Mouse (Mus musculus) CD4-positive helper T cell, adult 2 months (primary cell): ENCODE results near the gene Chchd6.

ENCODE experiments used
- DNase-seq: peaks from one replicate; pipeline ENCODE4 v3.0.0-alpha.2; 2012; ENCODE audit warnings: low read depth, missing footprints, low spot score

Gene Chchd6

DNA sequence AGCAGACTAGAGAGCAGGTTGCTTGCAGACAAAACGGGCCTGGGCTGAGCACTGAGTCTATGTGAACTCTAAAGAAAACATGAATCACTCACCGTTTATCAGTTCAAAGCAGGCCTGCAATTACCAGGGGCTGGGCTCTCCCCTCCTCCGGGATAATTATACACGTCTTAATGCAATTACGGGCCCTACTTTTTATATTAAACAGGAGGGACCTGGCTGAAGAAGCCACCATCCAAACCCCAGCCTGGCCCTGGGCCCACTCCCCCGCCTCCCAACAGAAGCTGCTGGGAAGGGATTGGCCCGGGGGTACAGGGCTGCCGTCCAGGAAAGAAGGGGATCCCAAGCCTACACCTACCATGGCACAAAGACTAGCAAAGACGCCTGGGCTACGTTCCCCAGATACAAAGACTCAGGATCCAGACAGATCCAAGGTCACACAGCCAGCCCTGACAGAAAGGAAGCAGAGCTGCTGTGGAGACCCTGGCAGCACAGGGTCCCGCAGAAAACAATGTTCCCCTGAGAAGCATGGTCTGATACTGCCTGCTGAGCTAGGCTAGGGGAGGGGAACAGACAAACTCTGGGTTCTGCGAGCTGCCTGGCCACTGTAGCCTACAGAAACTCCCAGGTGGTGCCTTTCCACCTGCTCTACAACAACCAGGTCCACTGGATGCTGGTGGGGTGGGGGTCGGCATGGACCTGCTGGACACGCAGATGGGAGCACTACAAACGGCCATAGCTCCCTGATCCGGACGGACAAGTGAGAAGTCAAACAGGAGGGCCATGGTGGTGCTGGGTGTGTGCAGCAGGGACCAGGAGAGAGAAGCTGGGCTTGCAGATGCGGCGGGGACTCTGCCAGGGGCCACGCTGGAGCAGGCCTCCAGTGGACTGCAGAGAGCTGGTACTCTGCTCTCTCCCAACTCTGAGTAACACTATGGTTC lies 235.4 kb downstream of the Chchd6 start:
- no peak for DNase-seq

DNA sequence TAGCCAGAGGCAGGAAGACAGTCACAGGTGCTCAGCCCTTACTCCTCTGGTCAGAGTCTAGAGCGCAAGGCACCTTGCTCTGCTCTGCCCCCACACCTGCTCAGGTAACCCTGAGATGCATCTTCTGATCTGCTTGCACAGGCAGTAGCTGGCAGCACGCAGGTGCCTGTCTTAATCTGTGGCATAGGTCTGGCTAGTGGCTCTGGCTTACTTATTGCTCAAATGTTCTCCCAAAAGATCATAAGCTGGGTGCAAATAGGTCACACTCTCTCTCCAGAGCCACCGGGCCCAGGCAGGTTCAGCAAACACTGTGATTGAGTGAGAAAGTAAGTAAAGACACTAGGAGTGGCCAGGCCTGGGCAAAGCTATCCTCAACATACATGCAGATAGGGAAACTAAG lies 236.3 kb downstream of the Chchd6 start:
- DNase-seq: no peak

DNA sequence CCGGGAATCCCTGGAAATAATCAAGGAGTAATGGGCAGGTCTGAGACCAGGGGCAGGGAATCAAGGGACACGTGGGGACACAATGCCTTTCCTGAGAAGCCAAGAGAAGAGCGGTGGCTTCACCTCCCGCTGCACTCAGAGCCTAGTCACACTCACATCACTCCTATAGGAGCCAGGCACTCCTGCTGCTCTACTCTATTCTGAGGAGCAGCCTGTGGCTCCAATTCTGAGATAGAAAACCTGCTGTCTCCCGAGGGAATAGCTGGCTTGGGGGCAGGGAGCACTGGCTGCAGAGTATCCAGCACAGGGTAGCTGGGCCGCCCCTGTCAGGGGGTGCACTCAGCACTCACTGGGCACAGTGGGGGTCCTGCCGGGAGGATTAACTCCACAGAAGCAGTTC lies 239.8 kb downstream of the Chchd6 start:
- DNase-seq: no peak

DNA sequence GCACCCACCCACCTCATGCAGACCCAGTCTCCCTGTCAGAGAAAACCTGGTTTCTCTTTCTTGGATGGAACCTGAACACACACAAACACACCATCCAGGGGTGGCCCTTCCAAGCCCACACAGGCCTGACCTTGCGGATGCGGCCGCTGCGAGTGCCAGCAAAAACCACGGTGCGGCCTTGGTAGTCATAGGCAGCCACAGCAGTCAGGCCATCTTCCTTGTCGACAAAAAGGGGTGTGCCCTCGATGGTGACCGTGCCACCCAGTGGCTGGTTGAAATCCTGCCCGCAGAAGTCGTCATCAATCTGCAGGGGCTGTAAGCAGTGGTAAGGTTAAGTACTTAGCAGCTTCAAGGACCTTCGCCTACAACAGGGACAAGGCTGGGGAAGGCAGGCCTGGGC lies 240.7 kb downstream of the Chchd6 start:
- peak; percentile 19 for DNase-seq

DNA sequence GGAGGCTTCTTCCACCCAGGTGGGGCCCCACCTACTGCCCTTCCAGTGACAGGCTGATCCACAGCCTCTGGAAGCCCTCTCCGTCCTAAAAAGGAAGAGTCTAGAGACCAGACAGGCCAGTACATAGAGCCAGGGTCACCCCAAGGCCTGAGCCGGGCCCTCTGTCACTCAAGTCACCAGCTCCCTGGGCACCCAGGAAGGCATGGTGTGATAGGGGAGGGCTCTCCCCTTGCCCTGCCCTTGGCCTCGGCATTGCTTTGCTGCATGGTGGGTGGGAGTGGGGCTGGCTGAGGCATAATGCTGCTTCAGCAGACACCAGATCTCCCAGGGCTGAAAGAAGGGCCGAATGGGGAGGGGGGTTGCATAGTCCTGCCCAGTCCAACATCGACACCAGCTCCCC lies 241.4 kb downstream of the Chchd6 start:
- no peak for DNase-seq

- no peak for DNase-seq
These were observed 242.4 kb downstream of the Chchd6 start for GRCm38 (mm10) chr6:89353101-89353500.

- DNase-seq: no peak
These were observed 243.9 kb downstream of the Chchd6 start for GRCm38 (mm10) chr6:89351441-89352137.

DNA sequence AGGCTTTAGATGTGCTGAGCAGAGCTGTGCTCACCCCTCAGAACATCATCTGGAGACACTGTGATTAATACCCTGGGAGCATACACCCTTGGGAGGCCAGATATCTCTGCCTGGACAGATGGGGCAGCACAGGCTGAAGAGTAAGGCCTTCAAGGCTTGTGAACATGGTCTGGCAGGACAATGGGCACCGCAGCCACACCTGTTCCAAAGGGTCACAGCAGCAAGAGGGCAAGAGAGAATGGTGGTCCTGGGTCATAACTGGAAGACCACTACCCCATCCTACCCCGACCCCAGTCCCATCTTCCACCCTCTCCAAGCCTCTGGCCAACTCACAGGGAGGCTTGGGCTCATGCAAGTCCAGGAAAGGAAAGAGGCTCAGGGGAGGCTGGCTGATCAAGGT lies 244.9 kb downstream of the Chchd6 start:
- DNase-seq: no peak

DNA sequence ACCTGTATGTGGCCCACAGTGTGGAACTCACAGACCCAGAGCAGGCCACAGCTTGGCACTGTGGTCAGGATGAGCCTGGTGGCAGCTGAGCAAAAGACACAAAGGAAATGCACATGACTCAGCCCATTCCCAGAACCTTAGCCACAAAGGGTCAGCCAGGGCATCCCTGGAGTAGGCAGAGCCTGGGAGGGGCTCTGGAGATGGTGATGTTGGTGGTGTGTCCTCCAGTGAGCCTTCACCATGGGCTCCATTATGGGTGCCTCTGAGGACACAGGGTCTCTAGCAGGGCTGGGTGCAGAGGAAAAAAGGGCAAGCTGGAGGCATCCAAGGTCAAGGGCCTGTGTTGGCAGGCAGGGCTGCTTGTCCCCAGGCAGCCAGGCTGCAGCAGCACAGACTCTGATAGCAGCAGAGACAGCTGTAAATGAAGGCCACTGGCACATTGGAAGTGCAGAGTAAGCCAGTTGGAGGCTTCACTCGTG lies 245.4 kb downstream of the Chchd6 start:
- no peak for DNase-seq

DNA sequence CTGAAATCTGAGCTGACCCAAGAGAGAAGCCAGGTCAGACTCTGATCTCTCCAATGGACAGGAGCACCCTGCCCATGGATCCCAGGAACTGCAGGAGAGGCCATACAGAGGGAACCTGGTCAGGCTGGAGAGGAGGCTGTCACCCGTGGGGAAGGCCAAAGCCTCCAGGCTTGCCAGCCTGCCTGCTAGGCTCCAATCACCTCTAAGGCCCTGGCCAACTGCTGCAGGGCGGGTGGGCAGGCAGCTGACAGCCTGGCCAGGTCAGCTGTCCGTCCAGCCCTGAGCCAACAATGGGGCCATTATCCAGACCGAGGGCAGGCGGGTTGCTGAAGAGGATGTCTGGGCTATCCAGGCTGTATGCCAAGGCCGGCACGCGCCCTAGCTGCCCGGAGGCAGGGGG lies 247.1 kb downstream of the Chchd6 start:
- no peak for DNase-seq

DNA sequence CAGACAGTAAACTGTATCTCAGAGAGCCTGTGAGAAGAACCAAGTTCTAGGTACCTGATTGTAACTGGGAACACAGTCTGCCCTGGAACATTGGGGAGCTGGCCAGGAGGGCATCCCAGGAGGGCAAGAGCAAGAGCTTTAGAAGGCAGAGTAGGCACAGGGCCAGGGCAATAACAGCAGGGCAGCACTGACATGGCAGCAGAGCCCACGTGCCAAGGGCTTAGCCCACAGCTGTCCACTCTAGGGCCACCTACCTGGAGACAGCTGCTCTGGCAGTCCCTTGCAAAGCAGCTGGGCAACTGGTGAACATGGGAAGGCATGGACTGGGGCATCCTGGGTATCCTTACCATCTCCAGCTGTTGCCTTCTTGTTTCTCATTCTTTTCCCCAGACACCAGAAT lies 247.7 kb downstream of the Chchd6 start:
- no peak for DNase-seq

- no peak for DNase-seq
These were observed 249.6 kb downstream of the Chchd6 start for GRCm38 (mm10) chr6:89345855-89346254.

DNA sequence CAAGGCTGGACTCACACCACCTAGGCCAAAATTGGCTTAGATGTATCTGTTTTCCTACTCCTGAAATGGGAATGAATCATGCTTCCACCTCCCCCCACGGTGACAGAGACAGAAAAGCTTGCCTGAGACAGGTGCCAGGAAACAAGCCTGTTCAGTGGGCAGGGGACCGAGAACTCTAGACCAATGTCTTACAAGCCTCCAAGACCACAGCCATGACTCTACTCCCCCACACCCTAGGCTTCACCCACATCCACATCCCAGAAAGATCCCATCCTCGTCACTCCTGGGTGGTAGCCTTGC lies 250.0 kb downstream of the Chchd6 start:
- no peak for DNase-seq

- DNase-seq: peak; percentile 15
These were observed 250.6 kb downstream of the Chchd6 start for GRCm38 (mm10) chr6:89344613-89345485.

DNA sequence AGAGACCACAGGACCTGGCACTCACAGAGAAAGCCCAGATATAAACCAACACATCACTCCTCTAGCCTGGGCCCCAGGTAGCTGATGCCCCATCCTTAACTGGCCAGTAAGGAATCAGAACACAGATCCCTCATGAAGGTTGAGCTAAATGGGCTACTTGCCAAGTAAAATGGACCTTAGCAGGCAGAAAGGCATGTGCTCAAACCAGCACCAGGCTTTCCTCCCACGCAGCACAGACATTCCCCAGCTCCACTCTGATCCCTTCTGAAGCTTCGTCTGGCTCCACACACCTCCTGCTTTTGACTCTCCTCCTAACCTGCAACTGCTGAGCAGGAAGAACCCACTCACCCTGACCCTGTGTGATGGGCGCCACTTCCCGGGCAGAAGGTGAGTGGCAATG lies 253.5 kb downstream of the Chchd6 start:
- no peak for DNase-seq

DNA sequence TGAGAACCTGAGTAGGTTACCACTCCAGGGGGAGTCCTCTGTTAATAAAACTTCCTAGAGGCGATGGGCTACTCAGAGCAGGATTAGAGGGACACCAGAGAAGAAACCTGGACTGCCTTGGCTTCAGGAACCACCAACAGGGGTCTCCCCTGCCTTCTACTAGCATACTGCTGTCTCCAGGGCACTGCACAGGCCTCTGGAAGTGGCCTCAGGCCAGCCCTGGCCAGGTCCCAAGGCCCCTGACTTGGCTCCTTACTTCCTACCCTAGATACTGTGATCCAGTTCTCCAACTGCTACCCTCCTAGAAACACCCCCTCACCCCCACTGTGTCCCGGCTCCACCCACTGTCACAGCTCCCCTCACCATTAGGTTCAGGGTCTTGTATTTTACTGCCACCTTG lies 256.0 kb downstream of the Chchd6 start:
- no peak for DNase-seq

GRCm38 (mm10) chr6:89338733-89339132 lies 256.7 kb downstream of the Chchd6 start:
- DNase-seq: no peak

GRCm38 (mm10) chr6:89337574-89337973 lies 257.9 kb downstream of the Chchd6 start:
- DNase-seq: no peak

GRCm38 (mm10) chr6:89333964-89334702 lies 261.3 kb downstream of the Chchd6 start:
- DNase-seq: no peak
